Mouse (Mus musculus): ENCODE results near the gene Abca5. TPM values are rescaled to one million over a fixed set of nuclear protein-coding genes. Genes with fewer than 3 reads are reported as not detected.

Abca5 gene
- polyA plus RNA-seq, 1 experiment from 2014 or later = 5.4 TPM

DNA sequence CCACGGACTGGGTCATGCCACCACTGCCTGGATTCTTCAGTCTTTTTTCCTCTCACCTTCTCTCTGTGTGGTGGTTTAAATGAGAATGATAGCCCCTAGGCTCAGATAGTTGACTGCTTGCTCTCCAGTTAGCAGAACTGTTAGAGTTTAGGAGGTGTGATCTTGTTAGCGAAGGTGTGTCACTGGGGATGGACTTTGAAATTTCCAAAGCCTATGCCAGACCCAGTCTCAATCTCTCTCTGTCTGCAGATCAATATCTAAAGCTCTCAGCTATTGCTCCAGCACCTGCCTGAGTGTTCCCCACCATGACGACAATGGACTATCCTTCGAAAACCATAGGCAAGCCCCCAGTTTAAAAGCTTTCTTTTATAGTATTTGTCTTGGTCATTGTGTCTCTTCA lies 80.5 kb downstream of the Abca5 start:
- Histone ChIP-seq H3K9me3 (ENCODE audit: control insufficient read depth, low read length) (no peaks in the 10 kb centered on the region), H3K27ac (replicated peaks) (no peak overlapping the region), H3K4me3 (ENCODE audit: low read depth, low read length) (no peak overlapping the region), H3K4me2 (replicated peaks; ENCODE audit: low read depth) (no peak overlapping the region), H3K9ac (ENCODE audit: low read length) (no peak overlapping the region), H3K4me1 (replicated peaks; ENCODE audit: control insufficient read depth, insufficient read depth) (no peaks in the 10 kb centered on the region), H3K27me3 (ENCODE audit: control insufficient read depth, insufficient read depth, low read length) (no peaks in the 10 kb centered on the region), H3K36me3 (ENCODE audit: control insufficient read depth, insufficient read depth, low read length) (no peaks in the 10 kb centered on the region)
- TF ChIP-seq EP300 (optimal IDR thresholded peaks at IDR 0.05) (no peak), CTCF (IDR thresholded peaks at IDR 0.05; ENCODE audit: low read depth) (no peak)
- no peak for ATAC-seq (ENCODE audit: low FRiP score, low TSS enrichment)
- no peak for DNase-seq (ENCODE audit: low spot score)
- WGBS = 84% methylated on average over 4 of the region's 4 CpGs

DNA sequence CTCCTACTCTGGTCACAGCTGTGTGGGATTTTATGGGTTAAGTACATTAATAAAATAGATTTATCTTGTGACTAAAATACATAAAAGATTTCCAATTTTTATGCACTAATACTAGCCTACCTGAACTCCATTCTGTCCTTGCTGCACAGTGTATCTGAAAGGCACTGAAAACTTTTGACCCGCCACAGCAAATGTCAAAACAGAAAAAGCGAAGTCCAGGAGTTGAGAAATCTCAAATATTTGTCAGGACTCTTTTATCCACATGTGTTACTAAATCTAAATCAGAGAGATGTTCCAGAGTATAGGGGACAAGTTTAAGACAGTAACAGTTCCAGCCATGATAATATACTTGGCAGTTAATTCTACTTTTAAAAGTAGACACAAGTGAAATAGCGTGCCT lies 85.3 kb downstream of the Abca5 start:
- DNase-seq (ENCODE audit: low spot score) = no peak
- no peak overlapping the region for H3K9ac ChIP-seq (ENCODE audit: low read length)
- no peak overlapping the region for H3K4me2 ChIP-seq (replicated peaks; ENCODE audit: low read depth)
- no peak for TF ChIP-seq CTCF (IDR thresholded peaks at IDR 0.05; ENCODE audit: low read depth)
- no peak for TF ChIP-seq EP300 (optimal IDR thresholded peaks at IDR 0.05)
- no peak overlapping the region for H3K27ac ChIP-seq (replicated peaks)
- no peak overlapping the region for H3K4me3 ChIP-seq (ENCODE audit: low read depth, low read length)
- no peak for ATAC-seq (ENCODE audit: low FRiP score, low TSS enrichment)
- H3K4me1 ChIP-seq (replicated peaks; ENCODE audit: control insufficient read depth, insufficient read depth) = no peaks in the 10 kb centered on the region
- H3K9me3 ChIP-seq (ENCODE audit: control insufficient read depth, low read length) = no peaks in the 10 kb centered on the region
- 52% methylated on average over 3 of the region's 3 CpGs for WGBS
- H3K27me3 ChIP-seq (ENCODE audit: control insufficient read depth, insufficient read depth, low read length) = no peaks in the 10 kb centered on the region
- H3K36me3 ChIP-seq (ENCODE audit: control insufficient read depth, insufficient read depth, low read length) = no peaks in the 10 kb centered on the region

DNA sequence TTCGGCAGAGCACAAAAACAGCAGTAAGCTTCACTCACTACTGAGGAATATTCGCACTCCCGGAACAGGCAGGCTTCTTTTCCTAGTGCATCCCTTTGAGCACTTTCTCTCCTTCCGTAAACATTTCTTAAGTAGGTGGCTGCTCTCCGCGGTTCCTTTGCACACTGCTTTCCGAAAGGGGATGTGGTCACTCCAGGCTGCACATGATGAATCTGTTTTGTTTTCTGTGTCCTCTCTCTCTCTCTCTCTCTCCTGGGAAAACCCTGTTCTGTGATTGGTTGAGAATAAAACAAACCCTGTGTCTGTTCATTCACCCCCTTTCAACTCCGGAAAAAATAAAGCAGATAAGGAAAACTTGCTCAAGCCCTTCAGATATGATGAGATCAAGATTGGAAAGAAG lies 86.0 kb downstream of the Abca5 start, which contains the start of gene Abca6:
Abca6 (minus strand) TSS at position 243 of the 400 bp plus-strand sequence.
- no peaks in the 10 kb centered on the region for H3K4me1 ChIP-seq (replicated peaks; ENCODE audit: control insufficient read depth, insufficient read depth)
- WGBS = 10% methylated on average over 8 of the region's 8 CpGs
- H3K27me3 ChIP-seq (ENCODE audit: control insufficient read depth, insufficient read depth, low read length) = no peaks in the 10 kb centered on the region
- H3K9ac ChIP-seq (ENCODE audit: low read length) = peak within 1 kb of the TSS; percentile 38; the same call in 1 of the 2 replicates
- no peaks in the 10 kb centered on the region for H3K9me3 ChIP-seq (ENCODE audit: control insufficient read depth, low read length)
- ATAC-seq (ENCODE audit: low FRiP score, low TSS enrichment) (no peak), DNase-seq (ENCODE audit: low spot score) (no peak)
- H3K4me3 ChIP-seq (ENCODE audit: low read depth, low read length) = peak within 1 kb of the TSS; percentile 15; the same call in 1 of the 2 replicates
- no peak within 1 kb of the TSS for H3K27ac ChIP-seq (replicated peaks)
- no peaks in the 10 kb centered on the region for H3K36me3 ChIP-seq (ENCODE audit: control insufficient read depth, insufficient read depth, low read length)
- H3K4me2 ChIP-seq (replicated peaks; ENCODE audit: low read depth) = peak within 1 kb of the TSS; percentile 34; the same call in 1 of the 2 replicates
- TF ChIP-seq EP300 (optimal IDR thresholded peaks at IDR 0.05) (no peak), CTCF (IDR thresholded peaks at IDR 0.05; ENCODE audit: low read depth) (no peak)

DNA sequence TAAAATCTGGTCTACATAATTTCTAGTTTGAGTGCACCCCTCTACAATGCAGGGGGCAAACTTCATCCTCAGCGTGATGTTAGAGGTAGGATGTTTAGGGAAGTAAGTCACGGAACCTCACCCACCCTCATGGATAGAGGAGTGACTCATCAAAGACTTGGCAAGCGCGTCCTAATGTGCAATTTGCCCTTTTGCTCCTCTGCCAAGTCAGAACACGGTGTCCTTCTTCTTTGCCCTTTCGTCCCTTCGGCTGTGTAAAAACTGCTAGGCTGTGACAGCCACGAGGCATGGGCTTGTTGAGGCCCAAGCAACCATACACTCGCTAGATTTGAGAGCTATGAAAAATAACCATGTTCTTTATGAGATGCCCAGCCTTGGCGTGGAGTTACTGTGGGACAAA lies 92.8 kb downstream of the Abca5 start:
- no peaks in the 10 kb centered on the region for H3K9me3 ChIP-seq (ENCODE audit: control insufficient read depth, low read length)
- DNase-seq (ENCODE audit: low spot score) = no peak
- H3K36me3 ChIP-seq (ENCODE audit: control insufficient read depth, insufficient read depth, low read length) = no peaks in the 10 kb centered on the region
- H3K27me3 ChIP-seq (ENCODE audit: control insufficient read depth, insufficient read depth, low read length) = no peaks in the 10 kb centered on the region
- H3K4me3 ChIP-seq (ENCODE audit: low read depth, low read length) = no peak overlapping the region
- H3K4me2 ChIP-seq (replicated peaks; ENCODE audit: low read depth) = no peak overlapping the region
- H3K4me1 ChIP-seq (replicated peaks; ENCODE audit: control insufficient read depth, insufficient read depth) = no peaks in the 10 kb centered on the region
- H3K9ac ChIP-seq (ENCODE audit: low read length) = no peak overlapping the region
- no peak overlapping the region for H3K27ac ChIP-seq (replicated peaks)
- WGBS = 72% methylated on average over 10 of the region's 10 CpGs
- TF ChIP-seq CTCF (IDR thresholded peaks at IDR 0.05; ENCODE audit: low read depth) = no peak
- no peak for TF ChIP-seq EP300 (optimal IDR thresholded peaks at IDR 0.05)
- no peak for ATAC-seq (ENCODE audit: low FRiP score, low TSS enrichment)

DNA sequence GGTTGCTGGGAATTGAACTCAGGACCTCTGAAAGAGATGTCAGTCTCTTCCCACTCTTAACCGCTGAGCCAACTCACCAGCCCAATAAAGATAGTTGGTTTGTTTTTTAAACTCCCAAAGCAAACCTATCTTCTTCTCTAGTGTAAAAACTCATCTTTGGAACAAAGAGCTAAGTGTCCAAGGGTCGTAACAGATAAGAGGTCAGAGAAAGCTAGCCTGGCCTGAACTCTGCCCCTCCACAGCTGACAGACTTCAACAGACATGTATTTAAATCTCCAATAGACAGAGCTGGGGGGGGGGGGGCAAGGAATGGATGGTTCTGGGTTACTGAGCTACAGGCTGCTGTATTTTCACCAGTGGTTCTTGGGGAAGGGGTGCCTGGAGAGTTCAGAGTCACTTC lies 100.0 kb downstream of the Abca5 start:
- Histone ChIP-seq H3K36me3 (ENCODE audit: control insufficient read depth, insufficient read depth, low read length) (no peaks in the 10 kb centered on the region), H3K9me3 (ENCODE audit: control insufficient read depth, low read length) (no peaks in the 10 kb centered on the region), H3K9ac (ENCODE audit: low read length) (no peak overlapping the region), H3K4me3 (ENCODE audit: low read depth, low read length) (no peak overlapping the region), H3K4me1 (replicated peaks; ENCODE audit: control insufficient read depth, insufficient read depth) (no peaks in the 10 kb centered on the region), H3K27ac (replicated peaks) (no peak overlapping the region), H3K4me2 (replicated peaks; ENCODE audit: low read depth) (no peak overlapping the region), H3K27me3 (ENCODE audit: control insufficient read depth, insufficient read depth, low read length) (no peaks in the 10 kb centered on the region)
- DNase-seq (ENCODE audit: low spot score) = no peak
- TF ChIP-seq CTCF (IDR thresholded peaks at IDR 0.05; ENCODE audit: low read depth) (no peak), EP300 (optimal IDR thresholded peaks at IDR 0.05) (no peak)
- WGBS = 80% methylated on average over 2 of the region's 2 CpGs
- no peak for ATAC-seq (ENCODE audit: low FRiP score, low TSS enrichment)

DNA sequence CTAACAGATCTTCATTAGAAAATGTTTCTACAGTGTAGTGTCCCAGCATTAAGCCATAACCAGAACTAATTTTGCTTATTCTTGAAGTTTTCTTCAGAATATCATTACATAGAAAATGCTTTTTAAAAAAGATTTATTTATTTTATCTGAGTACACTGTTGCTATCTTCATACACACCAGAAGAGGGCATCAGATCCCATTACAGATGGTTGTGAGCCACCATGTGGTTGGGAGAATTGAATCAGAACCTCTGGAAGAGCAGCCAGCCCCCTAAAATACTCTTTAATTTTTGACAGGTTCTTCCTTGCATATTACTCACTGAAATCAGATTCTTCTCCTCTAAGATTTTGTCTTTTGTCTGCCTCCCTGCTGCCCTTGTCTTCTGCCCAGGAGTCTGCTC lies 104.5 kb downstream of the Abca5 start:
- Histone ChIP-seq H3K36me3 (ENCODE audit: control insufficient read depth, insufficient read depth, low read length) (no peaks in the 10 kb centered on the region), H3K9me3 (ENCODE audit: control insufficient read depth, low read length) (no peaks in the 10 kb centered on the region), H3K27ac (replicated peaks) (no peak overlapping the region), H3K9ac (ENCODE audit: low read length) (no peak overlapping the region), H3K4me3 (ENCODE audit: low read depth, low read length) (no peak overlapping the region), H3K4me1 (replicated peaks; ENCODE audit: control insufficient read depth, insufficient read depth) (no peaks in the 10 kb centered on the region), H3K27me3 (ENCODE audit: control insufficient read depth, insufficient read depth, low read length) (no peaks in the 10 kb centered on the region), H3K4me2 (replicated peaks; ENCODE audit: low read depth) (no peak overlapping the region)
- no peak for DNase-seq (ENCODE audit: low spot score)
- no peak for ATAC-seq (ENCODE audit: low FRiP score, low TSS enrichment)
- TF ChIP-seq EP300 (optimal IDR thresholded peaks at IDR 0.05) (no peak), CTCF (IDR thresholded peaks at IDR 0.05; ENCODE audit: low read depth) (0 out of 2 replicates have a peak, but pooled peaks have one; percentile 4)

Other genes with a start within 250 kb of the Abca5 start
- 3.4 and 4.2 TPM in 2 replicates for gene Abca8a, start 241.7 kb downstream of the Abca5 start, polyA plus RNA-seq (2015; fragmentation: Nextera tagmentation; extraction: Ambion mirVana)
- 1.0 TPM in 2 replicates for gene Abca9, start 169.5 kb downstream of the Abca5 start, polyA plus RNA-seq (2015; fragmentation: Nextera tagmentation; extraction: Ambion mirVana)
- 0.45 and 0.68 TPM in 2 replicates for gene Abca6, start 85.9 kb downstream of the Abca5 start, polyA plus RNA-seq (2015; fragmentation: Nextera tagmentation; extraction: Ambion mirVana)
- gene Map2k6, start 61.4 kb upstream of the Abca5 start, polyA plus RNA-seq (2015; fragmentation: Nextera tagmentation; extraction: Ambion mirVana) = 6.0 and 7.8 TPM in 2 replicates